Mouse (Mus musculus) MEL (cell line): ENCODE data around the gene Kmt5a.

Source experiments
- E2F4 ChIP-seq: IDR thresholded peaks from 2 replicates; pipeline ENCODE4 v1.6.1; 2011; ENCODE audit warnings: low read depth, low read length, improper control_type of control experiment, borderline replicate concordance
- POLR2A ChIP-seq, 2 experiments: IDR thresholded peaks; 2 replicates each; pipeline ENCODE4 v1.6.1; 2011 to 2012; ENCODE audit warnings: low read length in 2 of 2, mild to moderate bottlenecking in 2 of 2, control low read depth in 1 of 2, improper control_type of control experiment in 1 of 2, low read depth in 1 of 2, moderate library complexity in 1 of 2; ENCODE audit not compliant: control insufficient read depth in 1 of 2, insufficient read depth in 1 of 2, poor library complexity in 1 of 2
- POLR2AphosphoS2 ChIP-seq: IDR thresholded peaks from 2 replicates; pipeline ENCODE4 v1.6.1; 2011; ENCODE audit warnings: low read length, improper control_type of control experiment
- ZC3H11A ChIP-seq: IDR thresholded peaks from 2 replicates; pipeline ENCODE4 v1.6.1; 2012; ENCODE audit warnings: low read depth, mild to moderate bottlenecking, inconsistent platforms, low read length, improper control_type of control experiment

DNA sequence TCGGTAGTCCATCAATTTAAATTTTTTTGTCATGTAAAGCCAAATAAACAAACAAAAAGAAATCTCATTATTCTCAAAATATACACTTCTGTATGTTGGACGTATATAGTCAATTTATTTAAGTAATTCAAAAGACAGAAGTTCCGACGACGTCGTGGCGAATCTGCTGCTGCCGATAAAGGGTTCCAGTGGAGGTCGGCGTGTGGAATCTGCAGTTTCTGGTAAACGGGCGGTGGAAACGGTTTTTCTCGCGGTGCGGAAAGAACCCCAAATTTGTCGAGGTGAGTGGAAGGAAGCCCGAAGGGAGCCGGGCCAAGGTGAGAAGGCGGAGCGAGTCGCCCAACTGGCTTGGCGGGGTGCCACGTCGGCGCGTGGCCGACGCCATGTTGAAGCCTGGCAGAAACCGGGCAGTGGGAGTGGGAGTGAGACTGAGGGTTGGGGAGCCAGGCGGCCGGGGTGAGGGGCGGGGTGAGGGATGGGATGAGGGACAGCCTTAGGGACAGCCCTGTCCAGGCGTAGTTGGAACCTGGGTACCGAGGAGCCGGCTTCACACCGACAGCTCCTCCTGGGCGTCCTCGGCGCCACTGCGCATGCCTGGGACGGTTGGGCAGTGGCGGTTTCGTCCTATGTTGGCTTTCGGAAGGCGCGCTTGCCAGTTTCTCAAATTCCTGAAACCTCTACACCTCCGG, 43.4 kb downstream of the Kmt5a start, which contains the start of gene Snrnp35:
- peak; percentile 80; the same call in 1 of the 2 replicates for TF ChIP-seq POLR2AphosphoS2
- TF ChIP-seq E2F4 = peak; percentile 75; the same call in 1 of the 2 replicates
- TF ChIP-seq POLR2A (IDR thresholded peaks at IDR 0.05; ENCODE audit: control insufficient read depth in 1 of 2, insufficient read depth in 1 of 2, low read depth in 1 of 2, low read length in 2 of 2, poor library complexity in 1 of 2) = peak; percentile 40 to 79; a peak in 3 of 4 replicates
- peak; percentile 100 for TF ChIP-seq ZC3H11A
